Mouse (Mus musculus) forebrain, embryonic 16.5 days (tissue): ENCODE measurements around the gene Prrc2b. TPM values are rescaled to one million over a fixed set of nuclear protein-coding genes. Genes with fewer than 3 reads are reported as not detected.

Source experiments
- ATAC-seq: fragments of 200-750 bp; cut with Nextera tagmentation; 2 replicates; pipeline ENCODE4 v1.8.0; 2017; ENCODE audit warnings: mild to moderate bottlenecking, moderate library complexity
- H3K27ac ChIP-seq: fragments of 300-500 bp; sonication (generic); 2 replicates; pipeline ENCODE4 v1.5.1; 2014; ENCODE audit warnings: low read length, control low read depth
- H3K27me3 ChIP-seq: fragments of 300-500 bp; sonication (generic); replicated peaks from 2 replicates; pipeline ENCODE4 v1.6.1; 2014; ENCODE audit warnings: low read length; ENCODE audit not compliant: control insufficient read depth, insufficient read depth
- H3K36me3 ChIP-seq: fragments of 300-500 bp; sonication (generic); 2 replicates; pipeline ENCODE4 v1.6.1; 2014; ENCODE audit not compliant: control insufficient read depth, insufficient read depth
- H3K4me1 ChIP-seq: fragments of 300-500 bp; sonication (generic); replicated peaks from 2 replicates; pipeline ENCODE4 v1.6.1; 2014; ENCODE audit warnings: low read length; ENCODE audit not compliant: control insufficient read depth, insufficient read depth
- H3K4me2 ChIP-seq: fragments of 300-500 bp; sonication (generic); 2 replicates; pipeline ENCODE4 v1.6.1; 2014; ENCODE audit warnings: mild to moderate bottlenecking, low read length, control low read depth
- H3K4me3 ChIP-seq: fragments of 300-500 bp; sonication (generic); replicated peaks from 2 replicates; pipeline ENCODE4 v1.5.1; 2014; ENCODE audit warnings: mild to moderate bottlenecking, low read length, control low read depth
- H3K9ac ChIP-seq: fragments of 300-500 bp; sonication (generic); replicated peaks from 2 replicates; pipeline ENCODE4 v1.6.1; 2014; ENCODE audit warnings: low read depth, low read length, control low read depth
- H3K9me3 ChIP-seq: fragments of 300-500 bp; sonication (generic); 2 replicates; pipeline ENCODE4 v1.6.1; 2016; ENCODE audit warnings: low read length; ENCODE audit not compliant: control insufficient read depth
- WGBS: fragments of 180-500 bp; shearing (Covaris S2); extraction: QIAGEN DNeasy Blood & Tissue Kit; methylation state at CpG from one replicate; pipeline ENCODE4 v1.1.7; 2014; 5-methylcytosine and 5-hydroxymethylcytosine counted together
- polyA plus RNA-seq: library from polyadenylated mRNA; unstranded; fragments of >200 nt; fragmentation: Nextera tagmentation; extraction: Ambion mirVana; gene quantifications from 2 replicates; pipeline ENCODE4 v1.2.1, GENCODE M21; 2015

Prrc2b gene
- polyA plus RNA-seq, 1 experiment from 2014 or later = 84.7 TPM

GRCm38 (mm10) chr2:32163057-32163456 lies 12.2 kb downstream of the Prrc2b start:
- no peak for ATAC-seq
- H3K4me2 ChIP-seq = no peak overlapping the region
- no peak overlapping the region for H3K4me3 ChIP-seq
- no peaks in the 10 kb centered on the region for H3K36me3 ChIP-seq
- H3K27ac ChIP-seq = no peak overlapping the region
- peaks cover 41% of the 10 kb centered on the region for H3K4me1 ChIP-seq
- H3K9ac ChIP-seq = no peak overlapping the region
- H3K9me3 ChIP-seq = no peaks in the 10 kb centered on the region
- no peaks in the 10 kb centered on the region for H3K27me3 ChIP-seq
- 91% methylated on average over 3 of the region's 3 CpGs for WGBS

- 50% methylated on average over 12 of the region's 12 CpGs for WGBS
- Histone ChIP-seq H3K9me3 (no peaks in the 10 kb centered on the region), H3K27ac (no peak overlapping the region), H3K36me3 (no peaks in the 10 kb centered on the region), H3K27me3 (no peaks in the 10 kb centered on the region), H3K4me1 (peaks cover 42% of the 10 kb centered on the region), H3K4me2 (no peak overlapping the region), H3K9ac (no peak overlapping the region), H3K4me3 (no peak overlapping the region)
- ATAC-seq = no peak
Observed at GRCm38 (mm10) chr2:32164503-32164902, 13.6 kb downstream of the Prrc2b start.

GRCm38 (mm10) chr2:32165040-32165800 lies 14.3 kb downstream of the Prrc2b start:
- Histone ChIP-seq H3K9me3 (no peaks in the 10 kb centered on the region), H3K27me3 (no peaks in the 10 kb centered on the region), H3K36me3 (no peaks in the 10 kb centered on the region), H3K4me3 (no peak overlapping the region), H3K4me2 (no peak overlapping the region), H3K4me1 (peaks cover 50% of the 10 kb centered on the region), H3K9ac (no peak overlapping the region), H3K27ac (no peak overlapping the region)
- no peak for ATAC-seq
- WGBS = 88% methylated on average over 11 of the region's 11 CpGs

- no peaks in the 10 kb centered on the region for H3K27me3 ChIP-seq
- H3K9ac ChIP-seq = no peak overlapping the region
- 7% methylated on average over 10 of the region's 10 CpGs for WGBS
- H3K36me3 ChIP-seq = no peaks in the 10 kb centered on the region
- peak overlapping the region; percentile 31 for H3K27ac ChIP-seq
- no peak for ATAC-seq
- peaks cover 50% of the 10 kb centered on the region for H3K4me1 ChIP-seq
- peak overlapping the region; percentile 37; the same call in 1 of the 2 replicates for H3K4me2 ChIP-seq
- no peaks in the 10 kb centered on the region for H3K9me3 ChIP-seq
- no peak overlapping the region for H3K4me3 ChIP-seq
Observed at GRCm38 (mm10) chr2:32166581-32166980, 15.7 kb downstream of the Prrc2b start.

- H3K9me3 ChIP-seq = no peaks in the 10 kb centered on the region
Observed at GRCm38 (mm10) chr2:32167034-32167770, 16.3 kb downstream of the Prrc2b start.

GRCm38 (mm10) chr2:32167819-32168218 lies 16.9 kb downstream of the Prrc2b start:
- Histone ChIP-seq H3K9ac (no peak overlapping the region), H3K9me3 (no peaks in the 10 kb centered on the region), H3K4me3 (no peak overlapping the region), H3K36me3 (no peaks in the 10 kb centered on the region), H3K27me3 (no peaks in the 10 kb centered on the region), H3K4me1 (peaks cover 56% of the 10 kb centered on the region), H3K4me2 (peak overlapping the region; percentile 37; the same call in 1 of the 2 replicates), H3K27ac (peak overlapping the region; percentile 80)
- peak; percentile 75 for ATAC-seq
- WGBS = 2% methylated on average over 7 of the region's 7 CpGs

More at GRCm38 (mm10) chr2:32167034-32167770, 16.3 kb downstream of the Prrc2b start:
- Histone ChIP-seq H3K4me3 (no peak overlapping the region), H3K36me3 (no peaks in the 10 kb centered on the region), H3K4me2 (peak overlapping the region; percentile 37), H3K27me3 (no peaks in the 10 kb centered on the region), H3K9ac (no peak overlapping the region), H3K27ac (peak overlapping the region; percentile 80), H3K4me1 (peaks cover 56% of the 10 kb centered on the region)
- 8% methylated on average over 16 of the region's 16 CpGs for WGBS
- peak; percentile 16; the same call in 1 of the 2 replicates for ATAC-seq

GRCm38 (mm10) chr2:32169292-32169691 lies 18.4 kb downstream of the Prrc2b start:
- no peaks in the 10 kb centered on the region for H3K9me3 ChIP-seq
- no peaks in the 10 kb centered on the region for H3K36me3 ChIP-seq
- H3K27me3 ChIP-seq = no peaks in the 10 kb centered on the region
- H3K4me1 ChIP-seq = peaks cover 60% of the 10 kb centered on the region
- 60% methylated on average over 5 of the region's 5 CpGs for WGBS
- H3K4me2 ChIP-seq = no peak overlapping the region
- no peak overlapping the region for H3K27ac ChIP-seq
- no peak overlapping the region for H3K4me3 ChIP-seq
- no peak overlapping the region for H3K9ac ChIP-seq
- no peak for ATAC-seq

GRCm38 (mm10) chr2:32170010-32170409 lies 19.1 kb downstream of the Prrc2b start:
- H3K27me3 ChIP-seq = no peaks in the 10 kb centered on the region
- H3K9ac ChIP-seq = no peak overlapping the region
- H3K27ac ChIP-seq = no peak overlapping the region
- H3K36me3 ChIP-seq = no peaks in the 10 kb centered on the region
- no peak overlapping the region for H3K4me2 ChIP-seq
- 64% methylated on average over 8 of the region's 8 CpGs for WGBS
- H3K9me3 ChIP-seq = no peaks in the 10 kb centered on the region
- no peak overlapping the region for H3K4me3 ChIP-seq
- H3K4me1 ChIP-seq = peaks cover 62% of the 10 kb centered on the region
- no peak for ATAC-seq

- Histone ChIP-seq H3K4me1 (peaks cover 63% of the 10 kb centered on the region), H3K4me3 (no peak overlapping the region), H3K27me3 (no peaks in the 10 kb centered on the region), H3K4me2 (no peak overlapping the region), H3K9ac (no peak overlapping the region), H3K36me3 (no peaks in the 10 kb centered on the region), H3K27ac (no peak overlapping the region), H3K9me3 (no peaks in the 10 kb centered on the region)
- WGBS = 80% methylated on average over 14 of the region's 14 CpGs
- ATAC-seq = no peak
Observed at GRCm38 (mm10) chr2:32171658-32172433, 21.0 kb downstream of the Prrc2b start.
